Mouse (Mus musculus) hindbrain, embryonic 16.5 days (tissue): Measurements from ENCODE around the gene Alas2. TPM values are rescaled to one million over a fixed set of nuclear protein-coding genes. Genes with fewer than 3 reads are reported as not detected.

ENCODE experiments used
- ATAC-seq: fragments of 200-750 bp; cut with Nextera tagmentation; 2 replicates; pipeline ENCODE4 v1.8.0; 2017; ENCODE audit warnings: moderate TSS enrichment, moderate library complexity
- H3K27ac ChIP-seq: fragments of 300-500 bp; sonication (generic); 2 replicates; pipeline ENCODE4 v1.5.1; 2014; ENCODE audit warnings: low read depth, mild to moderate bottlenecking, control low read depth, low read length, moderate library complexity
- H3K27me3 ChIP-seq: fragments of 300-500 bp; sonication (generic); replicated peaks from 2 replicates; pipeline ENCODE4 v1.6.1; 2014; ENCODE audit warnings: low read length; ENCODE audit not compliant: control insufficient read depth, insufficient read depth
- H3K36me3 ChIP-seq: fragments of 300-500 bp; sonication (generic); 2 replicates; pipeline ENCODE4 v1.6.1; 2014; ENCODE audit warnings: mild to moderate bottlenecking, low read length, moderate library complexity, mixed read lengths; ENCODE audit not compliant: control insufficient read depth, insufficient read depth
- H3K4me1 ChIP-seq: fragments of 300-500 bp; sonication (generic); 2 replicates; pipeline ENCODE4 v1.6.1; 2014; ENCODE audit warnings: low read depth, low read length; ENCODE audit not compliant: control insufficient read depth, insufficient read depth
- H3K4me2 ChIP-seq: fragments of 300-500 bp; sonication (generic); 2 replicates; pipeline ENCODE4 v1.6.1; 2014; ENCODE audit warnings: mild to moderate bottlenecking, low read length, control low read depth, moderate library complexity
- H3K4me3 ChIP-seq: fragments of 300-500 bp; sonication (generic); 2 replicates; pipeline ENCODE4 v1.5.1; 2014; ENCODE audit warnings: mild to moderate bottlenecking, low read length, control low read depth, moderate library complexity
- H3K9ac ChIP-seq: fragments of 300-500 bp; sonication (generic); 2 replicates; pipeline ENCODE4 v1.6.1; 2014; ENCODE audit warnings: low read depth, mild to moderate bottlenecking, control low read depth, low read length, moderate library complexity
- H3K9me3 ChIP-seq: fragments of 300-500 bp; sonication (generic); 2 replicates; pipeline ENCODE4 v1.6.1; 2014; ENCODE audit warnings: mild to moderate bottlenecking, low read length, moderate library complexity; ENCODE audit not compliant: control insufficient read depth
- WGBS: fragments of 180-500 bp; shearing (Covaris S2); extraction: QIAGEN DNeasy Blood & Tissue Kit; methylation state at CpG from one replicate; pipeline ENCODE4 v1.1.7; 2014; 5-methylcytosine and 5-hydroxymethylcytosine counted together
- polyA plus RNA-seq: library from polyadenylated mRNA; unstranded; fragments of >200 nt; fragmentation: Nextera tagmentation; extraction: Ambion mirVana; gene quantifications from 2 replicates; pipeline ENCODE4 v1.2.1, GENCODE M21; 2015

The Alas2 gene
- 46.4 and 57.9 TPM in 2 replicates for polyA plus RNA-seq

DNA sequence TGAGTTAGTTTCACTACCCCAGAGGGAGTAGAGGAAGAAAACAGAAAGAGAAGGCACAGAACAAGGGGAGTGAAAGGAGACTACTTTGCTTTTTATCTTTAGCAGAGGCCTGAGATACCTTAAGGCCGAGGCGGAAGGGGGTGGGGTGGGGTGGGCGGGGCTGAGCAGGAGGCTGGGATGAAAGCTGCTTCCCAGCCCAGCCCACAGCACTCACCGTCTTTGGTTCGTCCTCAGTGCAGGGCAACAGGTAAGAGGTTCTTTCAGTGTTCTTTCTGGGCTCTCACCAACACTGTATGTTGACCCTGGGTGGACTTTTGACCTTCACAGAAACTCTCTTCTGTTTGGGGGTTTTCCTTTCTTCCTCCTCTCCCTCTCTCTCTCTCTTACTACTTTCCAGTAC, at the start of gene Alas2:
Gene Alas2, plus strand, starts transcription at position 137 of the 400 bp plus-strand sequence.
- H3K9ac ChIP-seq = no peak within 1 kb of the TSS
- H3K27ac ChIP-seq = no peak within 1 kb of the TSS
- peaks cover 2% of the 10 kb centered on the region; the same call in 1 of the 2 replicates for H3K9me3 ChIP-seq
- no peak for ATAC-seq
- no peaks in the 10 kb centered on the region for H3K27me3 ChIP-seq
- no peak within 1 kb of the TSS for H3K4me3 ChIP-seq
- no peak within 1 kb of the TSS for H3K4me2 ChIP-seq
- no peaks in the 10 kb centered on the region for H3K36me3 ChIP-seq
- no peaks in the 10 kb centered on the region for H3K4me1 ChIP-seq
- 69% methylated on average over 3 of the region's 5 CpGs for WGBS

DNA sequence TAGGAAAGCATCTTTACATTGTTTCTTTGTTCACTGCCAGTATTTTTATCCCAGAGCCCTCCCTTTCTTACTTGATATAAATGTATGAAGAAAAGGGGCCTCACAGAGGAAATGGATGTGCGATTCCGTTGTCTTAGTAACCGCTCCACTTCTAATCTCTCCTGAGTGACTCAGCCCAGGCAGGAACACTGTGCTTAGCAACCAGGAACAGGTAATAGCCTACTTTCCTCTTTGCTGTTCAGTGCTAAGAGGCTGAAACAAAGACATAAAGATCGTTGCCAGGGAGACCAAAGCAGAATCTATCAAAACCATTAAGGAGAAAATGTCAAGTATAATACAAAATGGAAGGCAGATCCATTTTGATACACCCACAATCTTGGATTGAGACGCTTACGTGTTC, 38.5 kb upstream of the Alas2 start:
- Histone ChIP-seq H3K36me3 (no peaks in the 10 kb centered on the region), H3K9ac (no peak overlapping the region), H3K9me3 (no peaks in the 10 kb centered on the region), H3K27ac (peak overlapping the region; percentile 51), H3K4me3 (no peak overlapping the region), H3K4me1 (no peaks in the 10 kb centered on the region), H3K4me2 (no peak overlapping the region), H3K27me3 (no peaks in the 10 kb centered on the region)
- WGBS = 69% methylated on average over 6 of the region's 6 CpGs
- peak; percentile 91 for ATAC-seq

DNA sequence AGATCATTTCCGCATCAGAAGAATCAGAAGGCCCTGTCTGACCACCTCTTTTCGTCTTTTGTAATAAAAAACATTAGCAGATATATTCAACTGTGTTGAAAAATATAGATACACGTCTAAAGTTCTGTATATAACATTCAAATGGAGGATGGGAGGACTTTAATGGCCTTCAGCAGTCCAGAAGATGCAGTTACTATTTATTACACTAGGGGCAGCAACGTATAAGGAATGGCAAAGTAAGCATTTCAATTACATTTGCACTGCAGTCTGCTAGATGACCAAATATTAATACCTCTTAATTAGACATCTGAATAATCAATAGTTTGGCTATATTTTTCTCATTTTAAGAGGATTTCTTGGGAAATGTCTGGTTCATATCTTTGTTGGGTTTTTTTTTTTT, 36.5 kb upstream of the Alas2 start:
- WGBS = 53% methylated on average over 4 of the region's 4 CpGs

DNA sequence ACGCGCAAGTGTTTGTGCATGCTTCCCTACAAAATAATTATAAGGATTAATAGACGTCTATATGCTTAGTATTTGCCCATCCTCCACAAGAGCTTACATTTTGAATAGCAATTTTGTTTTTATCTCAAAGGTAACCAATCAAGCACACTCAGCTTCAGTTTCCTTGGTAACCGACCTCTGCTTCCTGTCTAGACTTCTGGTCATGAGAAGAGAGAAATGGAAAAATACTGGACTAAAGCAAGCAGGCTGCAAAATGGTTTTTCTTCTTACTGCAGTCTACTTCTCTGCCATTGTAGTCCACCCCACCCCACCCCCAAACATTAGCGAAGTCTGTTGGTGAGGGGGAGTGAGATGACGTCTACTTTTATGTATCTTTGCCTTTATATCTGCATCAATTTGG, 35.9 kb upstream of the Alas2 start:
- no peaks in the 10 kb centered on the region for H3K36me3 ChIP-seq
- no peaks in the 10 kb centered on the region for H3K4me1 ChIP-seq
- no peak overlapping the region for H3K27ac ChIP-seq
- H3K9ac ChIP-seq = no peak overlapping the region
- ATAC-seq = peak; percentile 41
- no peaks in the 10 kb centered on the region for H3K27me3 ChIP-seq
- 69% methylated on average over 6 of the region's 6 CpGs for WGBS
- no peak overlapping the region for H3K4me3 ChIP-seq
- no peak overlapping the region for H3K4me2 ChIP-seq
- no peaks in the 10 kb centered on the region for H3K9me3 ChIP-seq

More for the DNA sequence above, 36.5 kb upstream of the Alas2 start:
- no peak overlapping the region for H3K27ac ChIP-seq
- no peak for ATAC-seq
- no peaks in the 10 kb centered on the region for H3K9me3 ChIP-seq
- H3K4me3 ChIP-seq = no peak overlapping the region
- no peaks in the 10 kb centered on the region for H3K36me3 ChIP-seq
- H3K4me1 ChIP-seq = no peaks in the 10 kb centered on the region
- H3K9ac ChIP-seq = no peak overlapping the region
- no peaks in the 10 kb centered on the region for H3K27me3 ChIP-seq
- no peak overlapping the region for H3K4me2 ChIP-seq

DNA sequence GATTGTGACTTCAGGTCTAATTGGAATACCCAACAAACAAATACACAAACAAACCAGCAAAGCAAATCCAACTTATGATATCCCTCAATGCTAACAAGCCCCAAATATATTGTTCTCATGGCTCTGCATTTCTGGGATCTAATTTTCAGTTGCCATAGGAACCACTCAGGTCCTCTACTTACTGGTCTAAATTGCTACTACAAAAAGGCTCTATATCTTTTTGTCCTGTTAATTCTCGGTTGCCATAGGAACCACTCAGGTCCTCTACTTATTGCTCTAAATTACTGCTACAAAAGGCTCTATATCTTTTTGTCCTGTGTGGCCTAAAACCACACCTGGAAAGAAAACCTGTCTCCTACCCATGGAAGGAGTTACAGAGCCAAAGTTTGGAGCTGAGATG, 33.0 kb upstream of the Alas2 start:
- Histone ChIP-seq H3K27me3 (no peaks in the 10 kb centered on the region), H3K9me3 (no peaks in the 10 kb centered on the region), H3K9ac (no peak overlapping the region), H3K36me3 (no peaks in the 10 kb centered on the region), H3K4me3 (no peak overlapping the region), H3K27ac (no peak overlapping the region), H3K4me1 (no peaks in the 10 kb centered on the region), H3K4me2 (no peak overlapping the region)
- WGBS = 79% methylated on average over 1 of the region's 1 CpGs
- no peak for ATAC-seq

DNA sequence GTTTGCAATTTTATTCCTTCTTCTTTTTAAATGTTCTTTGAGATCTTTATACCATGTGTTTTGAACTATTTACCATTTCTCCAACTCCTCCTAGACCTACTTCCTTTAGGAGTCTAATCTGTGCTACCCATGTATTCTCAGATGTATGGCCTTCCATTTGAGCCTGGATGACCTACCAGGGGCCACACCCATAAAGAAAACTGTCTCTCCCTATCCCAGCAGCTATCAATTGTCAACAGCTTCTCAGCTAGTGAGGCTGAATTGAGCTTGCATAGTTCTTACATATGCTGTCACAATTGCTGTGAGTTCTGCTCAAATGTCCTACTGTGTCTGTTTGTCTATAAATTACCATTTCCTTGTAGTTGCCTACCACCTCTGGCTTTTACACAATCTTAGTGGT, 31.2 kb upstream of the Alas2 start:
- no peak overlapping the region for H3K9ac ChIP-seq
- no peak for ATAC-seq
- no peak overlapping the region for H3K4me2 ChIP-seq

DNA sequence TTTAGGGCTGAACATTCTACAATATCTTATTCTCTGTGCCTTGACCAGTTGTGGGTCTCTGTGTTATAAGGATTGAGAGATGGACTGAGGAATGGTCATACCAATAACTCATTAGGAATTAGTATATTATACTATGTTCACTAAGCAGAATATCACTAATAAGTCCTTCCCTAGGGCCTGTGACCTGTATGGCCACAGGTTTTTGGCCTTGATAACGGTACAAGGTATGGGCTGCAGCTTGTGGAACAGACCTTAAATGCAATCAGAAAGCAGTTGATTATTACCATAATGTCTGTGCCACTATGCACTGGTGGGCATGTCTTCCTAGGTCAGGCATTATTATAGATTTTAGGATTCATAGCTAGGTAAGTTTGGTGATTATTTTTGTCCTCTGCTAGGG, 30.7 kb upstream of the Alas2 start:
- WGBS = 100% methylated on average over 1 of the region's 1 CpGs
- Histone ChIP-seq H3K4me2 (no peak overlapping the region), H3K4me3 (no peak overlapping the region), H3K4me1 (no peaks in the 10 kb centered on the region), H3K27me3 (no peaks in the 10 kb centered on the region), H3K9ac (no peak overlapping the region), H3K27ac (no peak overlapping the region), H3K36me3 (no peaks in the 10 kb centered on the region), H3K9me3 (no peaks in the 10 kb centered on the region)
- no peak for ATAC-seq

More for the DNA sequence above, 31.2 kb upstream of the Alas2 start:
- no peaks in the 10 kb centered on the region for H3K27me3 ChIP-seq
- no peaks in the 10 kb centered on the region for H3K4me1 ChIP-seq
- no peaks in the 10 kb centered on the region for H3K9me3 ChIP-seq
- no peak overlapping the region for H3K27ac ChIP-seq
- no peak overlapping the region for H3K4me3 ChIP-seq
- no peaks in the 10 kb centered on the region for H3K36me3 ChIP-seq

DNA sequence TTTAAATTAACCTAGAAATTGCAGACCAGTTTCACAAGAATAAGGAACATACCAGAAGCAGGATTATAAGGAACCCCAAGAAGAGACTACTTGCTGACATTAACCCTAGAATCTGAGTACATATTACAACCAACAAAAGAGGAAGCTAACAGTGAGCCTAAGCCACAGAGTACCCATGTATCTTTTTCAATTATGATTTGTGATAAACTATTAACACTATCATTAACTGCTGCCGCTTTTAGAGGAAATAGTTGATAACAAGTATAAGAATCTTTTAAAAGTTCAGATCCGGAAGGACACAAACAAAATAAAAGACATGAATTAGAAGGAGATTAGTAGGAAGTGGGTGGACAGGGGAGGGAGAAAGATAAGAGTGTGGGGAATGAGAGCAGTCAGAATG, 7.1 kb upstream of the Alas2 start:
- Histone ChIP-seq H3K9ac (no peak overlapping the region), H3K4me3 (no peak overlapping the region), H3K27me3 (no peaks in the 10 kb centered on the region), H3K9me3 (peaks cover 3% of the 10 kb centered on the region; the same call in 1 of the 2 replicates), H3K36me3 (no peaks in the 10 kb centered on the region), H3K27ac (no peak overlapping the region), H3K4me1 (no peaks in the 10 kb centered on the region), H3K4me2 (no peak overlapping the region)
- WGBS = 95% methylated on average over 2 of the region's 2 CpGs
- no peak for ATAC-seq

DNA sequence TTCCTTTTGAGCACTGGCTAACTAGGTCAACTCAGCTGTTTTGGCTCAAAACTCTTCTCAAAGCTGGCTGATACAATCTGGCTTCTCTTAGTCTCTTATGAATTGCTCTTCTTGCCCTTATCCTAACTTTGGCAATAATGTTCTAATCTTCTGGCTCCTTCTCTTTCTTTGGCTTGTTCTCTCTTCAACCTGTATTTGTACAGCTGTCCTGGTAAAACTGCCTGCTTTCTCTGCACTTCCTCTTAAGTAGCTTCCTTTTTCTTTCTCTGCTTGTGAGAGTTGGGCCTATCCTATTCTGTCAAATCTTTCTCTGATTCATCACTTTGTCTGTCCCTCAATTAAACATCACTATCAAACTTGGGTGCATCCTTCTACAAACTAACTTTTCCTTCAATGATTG, 5.5 kb upstream of the Alas2 start:
- no peak overlapping the region for H3K4me2 ChIP-seq
- no peaks in the 10 kb centered on the region for H3K4me1 ChIP-seq
- no peak overlapping the region for H3K9ac ChIP-seq
- no peaks in the 10 kb centered on the region for H3K36me3 ChIP-seq
- H3K27ac ChIP-seq = no peak overlapping the region
- no peaks in the 10 kb centered on the region for H3K27me3 ChIP-seq
- ATAC-seq = no peak
- peaks cover 3% of the 10 kb centered on the region; the same call in 1 of the 2 replicates for H3K9me3 ChIP-seq
- H3K4me3 ChIP-seq = no peak overlapping the region

DNA sequence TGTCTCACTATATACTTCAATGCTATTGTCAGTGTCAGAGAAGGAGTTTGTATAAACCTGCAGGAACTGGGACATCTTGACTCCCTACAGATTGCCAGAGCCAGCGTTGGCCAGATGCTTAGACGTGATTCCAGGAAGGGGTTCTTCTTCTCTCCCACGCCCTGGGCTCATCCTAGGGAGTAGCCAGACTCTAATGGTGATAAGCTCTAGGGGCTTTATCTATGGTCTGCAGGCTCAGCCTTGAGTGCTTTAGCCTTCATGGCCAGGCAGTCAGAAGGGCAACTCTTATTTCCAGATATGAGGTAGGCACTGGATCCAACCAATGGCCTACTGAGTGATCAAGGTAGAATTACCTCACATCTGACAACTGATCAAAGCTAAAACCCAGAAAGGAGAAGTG, 2.5 kb downstream of the Alas2 start:
- no peak overlapping the region for H3K4me2 ChIP-seq
- ATAC-seq = no peak
- no peaks in the 10 kb centered on the region for H3K9me3 ChIP-seq
- no peak overlapping the region for H3K27ac ChIP-seq
- H3K4me3 ChIP-seq = no peak overlapping the region
- H3K36me3 ChIP-seq = no peaks in the 10 kb centered on the region
- WGBS = 85% methylated on average over 3 of the region's 3 CpGs
- no peaks in the 10 kb centered on the region for H3K27me3 ChIP-seq
- no peaks in the 10 kb centered on the region for H3K4me1 ChIP-seq
- no peak overlapping the region for H3K9ac ChIP-seq
